Mouse (Mus musculus): Measurements from ENCODE around the gene Atp1a4.

GRCm38 (mm10) chr1:172247679-172248078, 10.5 kb downstream of the Atp1a4 start:
- TF ChIP-seq CTCF (IDR thresholded peaks at IDR 0.05; ENCODE audit: control insufficient read depth, insufficient read depth, insufficient read length): peak; percentile 33
- TF ChIP-seq USF1 (IDR thresholded peaks at IDR 0.05; ENCODE audit: low read depth): no peak

Measured in C2C12 (cell line).